Mouse (Mus musculus): ENCODE measurements around the gene Ripor2. TPM values are rescaled to one million over a fixed set of nuclear protein-coding genes. Genes with fewer than 3 reads are reported as not detected.

Gene Ripor2
- polyA plus RNA-seq (2014; fragmentation: Illumina TruSeq; extraction: RNeasy Lipid Tissue Mini Kit (QIAGEN cat#74804); ENCODE audit: insufficient read depth, low read depth, low replicate concordance) = 8.0 TPM

DNA sequence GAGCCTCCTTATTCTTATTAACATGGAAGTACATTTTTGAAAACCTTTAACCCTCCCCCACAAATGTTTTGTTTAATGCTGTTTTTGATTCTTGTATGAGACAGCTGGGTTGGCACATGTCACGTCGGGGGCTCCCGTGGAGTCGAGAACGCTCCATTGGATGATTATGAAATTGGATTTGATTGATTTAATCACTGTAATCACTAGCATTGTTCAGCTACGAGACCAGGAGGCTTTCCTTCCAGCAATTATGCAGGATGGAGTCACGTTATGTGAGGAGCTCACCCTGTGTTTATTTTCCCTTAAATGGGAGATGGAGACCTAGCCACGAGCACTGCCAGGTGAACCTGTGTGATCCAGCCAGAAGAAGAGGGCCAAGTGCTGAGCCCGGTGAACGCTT, at the start of gene Ripor2:
TSS of gene Ripor2 (plus strand) at position 357 of the 400 bp plus-strand sequence.

DNA sequence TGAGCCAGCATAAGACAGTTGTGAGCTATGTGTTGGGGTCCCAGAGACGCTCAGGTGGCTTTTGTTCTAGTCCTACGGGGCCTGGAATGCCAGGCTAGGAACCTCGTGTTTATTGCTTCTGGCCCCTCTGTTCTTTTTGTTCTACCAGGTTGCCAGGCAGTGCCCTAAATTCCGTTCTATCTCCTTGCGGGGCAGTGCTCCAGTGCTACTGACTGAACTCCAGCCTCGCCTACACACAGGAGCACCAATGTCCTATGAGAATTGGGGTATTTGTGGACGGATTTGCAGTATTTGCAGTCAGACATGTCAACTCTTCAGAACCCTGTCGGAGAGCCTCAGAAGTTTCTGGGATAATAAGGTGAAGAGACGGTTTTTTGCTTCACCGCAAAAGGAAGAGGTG, 159.0 kb downstream of the Ripor2 start, which contains the start of gene Armh2:
TSS of gene Armh2 (plus strand) at position 205 of the 400 bp plus-strand sequence.

DNA sequence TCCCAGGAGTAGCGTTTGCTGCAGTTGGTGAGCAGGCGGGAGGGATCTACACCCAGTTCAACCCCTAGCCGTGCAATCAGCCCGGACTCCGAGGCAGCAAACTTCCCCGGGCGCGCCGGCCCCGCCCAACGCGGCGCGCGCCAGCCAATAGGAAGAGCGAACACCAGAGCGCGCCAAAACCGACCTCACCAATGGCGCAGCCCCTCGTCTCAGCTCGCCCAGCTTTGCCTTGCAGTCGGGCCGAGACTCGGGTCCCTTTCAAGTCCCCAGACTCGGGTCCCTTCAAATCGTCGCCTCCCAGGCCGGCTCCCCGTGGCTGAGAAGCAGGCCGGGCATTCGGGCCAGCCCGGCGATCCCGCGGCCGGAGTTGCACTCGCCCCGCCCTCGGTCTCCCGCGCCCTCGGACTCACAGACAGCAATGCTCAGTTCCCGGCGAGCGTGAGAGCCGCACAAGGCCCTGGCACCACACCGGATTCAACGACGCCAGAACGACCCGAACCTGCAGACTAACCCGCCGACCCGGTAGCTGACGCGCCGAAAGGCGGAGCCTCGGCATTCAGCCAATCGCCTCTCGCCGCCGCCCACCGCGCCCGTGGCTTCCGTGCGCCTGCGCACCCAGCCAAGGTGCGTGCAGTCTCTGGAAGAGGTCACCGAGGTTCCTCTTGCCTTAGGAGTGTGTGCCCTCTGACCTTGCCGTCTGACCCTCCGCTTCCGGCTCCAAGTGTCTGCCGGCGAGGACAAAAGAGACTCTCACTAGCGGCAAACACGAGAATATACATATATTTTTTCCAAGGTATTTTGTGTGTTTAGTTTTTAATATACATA, 179.6 kb downstream of the Ripor2 start, which contains the start of gene Gmnn:
TSS of gene Gmnn (minus strand) at position 521 of the 825 bp plus-strand sequence.

Other genes with a start within 250 kb of the Ripor2 start
- not detected for gene Armh2, start 159.0 kb downstream of the Ripor2 start, polyA plus RNA-seq (2014; fragmentation: Illumina TruSeq; extraction: RNeasy Lipid Tissue Mini Kit (QIAGEN cat#74804); ENCODE audit: insufficient read depth, low read depth, low replicate concordance)
- gene Gmnn, start 179.7 kb downstream of the Ripor2 start, polyA plus RNA-seq (2014; fragmentation: Illumina TruSeq; extraction: RNeasy Lipid Tissue Mini Kit (QIAGEN cat#74804); ENCODE audit: insufficient read depth, low read depth, low replicate concordance) = 18.6 TPM
- 70.4 TPM for gene BC005537, start 219.5 kb downstream of the Ripor2 start, polyA plus RNA-seq (2014; fragmentation: Illumina TruSeq; extraction: RNeasy Lipid Tissue Mini Kit (QIAGEN cat#74804); ENCODE audit: insufficient read depth, low read depth, low replicate concordance)
- 97.3 TPM for gene Acot13, start 249.4 kb downstream of the Ripor2 start, polyA plus RNA-seq (2014; fragmentation: Illumina TruSeq; extraction: RNeasy Lipid Tissue Mini Kit (QIAGEN cat#74804); ENCODE audit: insufficient read depth, low read depth, low replicate concordance)
- 12.3 TPM for gene Tdp2, start 249.5 kb downstream of the Ripor2 start, polyA plus RNA-seq (2014; fragmentation: Illumina TruSeq; extraction: RNeasy Lipid Tissue Mini Kit (QIAGEN cat#74804); ENCODE audit: insufficient read depth, low read depth, low replicate concordance)